In the genomic region with DNA sequence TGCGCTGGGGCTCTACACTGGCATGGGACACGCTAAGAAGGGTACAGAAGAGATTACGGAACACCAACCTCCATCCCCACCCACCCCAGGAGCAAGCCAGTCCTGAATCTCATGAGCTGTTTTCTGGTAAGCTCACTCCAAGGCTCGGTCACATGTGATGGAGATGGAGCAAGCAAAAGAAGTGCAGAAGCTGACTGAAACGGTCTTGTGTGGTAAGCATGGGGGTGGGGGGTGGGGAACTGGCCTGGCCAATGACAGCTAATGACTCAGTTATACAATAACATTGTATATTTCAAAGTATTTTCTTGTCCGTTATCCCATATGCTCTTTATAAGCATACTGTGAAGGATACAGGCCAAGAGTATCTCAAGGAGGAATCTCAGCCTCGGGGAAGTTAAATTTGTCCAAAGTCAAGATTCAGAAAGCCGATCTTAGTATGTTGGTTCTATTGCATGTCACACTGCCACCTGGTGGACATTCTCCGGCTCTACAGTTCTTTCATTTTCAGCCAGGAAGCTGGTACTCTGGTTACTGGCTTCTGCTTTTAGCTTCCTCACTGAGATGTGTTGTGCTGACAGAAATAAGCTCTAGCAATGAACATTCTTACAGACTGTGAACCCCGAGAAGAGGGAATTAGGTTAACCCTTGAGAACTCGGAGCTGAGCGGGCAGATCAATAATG, we compare ENCODE assay signal across 8 mouse cellular contexts. TPM values are rescaled to one million over a fixed set of nuclear protein-coding genes. Genes with fewer than 3 reads are reported as not detected.
DNase-seq lines count a peak whose midpoint lies in the region; ATAC-seq and TF ChIP-seq lines count a peak whose summit lies in the region.

No protein-coding gene starts in this region.

- H3K4me2 ChIP-seq in forebrain, embryonic 14.5 days (ENCODE audit: low read length), result no peak overlapping the region
- H3K4me2 ChIP-seq in intestine, embryonic 15.5 days (replicated peaks), result peak overlapping the region; percentile 44
- H3K4me2 ChIP-seq in neural tube, embryonic 13.5 days, result peak overlapping the region; percentile 37

- no peaks in the 10 kb centered on the region for H3K4me1 ChIP-seq in forebrain, embryonic 14.5 days (ENCODE audit: control insufficient read depth, insufficient read depth, low read length)
- no peaks in the 10 kb centered on the region for H3K4me1 ChIP-seq in intestine, embryonic 15.5 days (replicated peaks)
- H3K4me1 ChIP-seq in lung, adult 2 months (ENCODE audit: control insufficient read depth, insufficient read depth, low read length), result no peaks in the 10 kb centered on the region
- peaks cover 7% of the 10 kb centered on the region for H3K4me1 ChIP-seq in neural tube, embryonic 13.5 days (replicated peaks)

- peak; percentile 93 for TF ChIP-seq CTCF in layer of hippocampus, adult 2 months (conservative IDR thresholded peaks at IDR 0.05)
- peak; percentile 85; the same call in 1 of the 2 replicates for TF ChIP-seq CTCF in brain, embryonic 14.5 days (IDR thresholded peaks at IDR 0.05; ENCODE audit: borderline replicate concordance, extremely low read depth, insufficient read depth, insufficient read length)
- peak; percentile 45; the same call in 1 of the 2 replicates for TF ChIP-seq CTCF in lung, adult 2 months (IDR thresholded peaks at IDR 0.05; ENCODE audit: insufficient read depth, low read length)

- H3K9ac ChIP-seq in forebrain, embryonic 14.5 days (ENCODE audit: low read length), result no peak overlapping the region
- no peak overlapping the region for H3K9ac ChIP-seq in intestine, embryonic 15.5 days
- H3K9ac ChIP-seq in neural tube, embryonic 13.5 days, result no peak overlapping the region

- no peaks in the 10 kb centered on the region for H3K27me3 ChIP-seq in forebrain, embryonic 14.5 days (replicated peaks; ENCODE audit: control insufficient read depth, insufficient read depth, low read length)
- H3K27me3 ChIP-seq in intestine, embryonic 15.5 days (replicated peaks), result no peaks in the 10 kb centered on the region
- H3K27me3 ChIP-seq in neural tube, embryonic 13.5 days, result no peaks in the 10 kb centered on the region

- no peak for TF ChIP-seq POLR2A in brain, embryonic 14.5 days (IDR thresholded peaks at IDR 0.05; ENCODE audit: borderline replicate concordance, extremely low read depth, insufficient read depth, insufficient read length, poor library complexity, severe bottlenecking)
- no peak for TF ChIP-seq POLR2A in lung, adult 2 months (IDR thresholded peaks at IDR 0.05; ENCODE audit: borderline replicate concordance, extremely low read depth, low read depth, low read length)

- peak overlapping the region; percentile 21; the same call in 1 of the 2 replicates for H3K4me3 ChIP-seq in layer of hippocampus, adult 2 months
- no peak overlapping the region for H3K4me3 ChIP-seq in forebrain, embryonic 14.5 days (ENCODE audit: low read depth, low read length)
- H3K4me3 ChIP-seq in intestine, embryonic 15.5 days (replicated peaks), result no peak overlapping the region
- H3K4me3 ChIP-seq in lung, adult 2 months (replicated peaks; ENCODE audit: extremely low read depth, low read depth, low read length), result no peak overlapping the region
- no peak overlapping the region for H3K4me3 ChIP-seq in neural tube, embryonic 13.5 days

- peak in 1 of 2 experiments; percentile 62 for DNase-seq in layer of hippocampus, adult 2 months (ENCODE audit: low spot score in 2 of 2)
- DNase-seq in layer of hippocampus, postnatal 25 days (ENCODE audit: extremely low spot score in 1 of 2, low spot score in 1 of 2), result no peak
- DNase-seq in brain, embryonic 14.5 days (ENCODE audit: low read depth), result peak; percentile 86
- peak; percentile 87 for DNase-seq in forebrain, embryonic 14.5 days (ENCODE audit: low spot score)
- DNase-seq in lung, adult 2 months, result no peak
- DNase-seq in ovary, adult 18-20 months (ENCODE audit: low spot score), result no peak

- no peaks in the 10 kb centered on the region for H3K9me3 ChIP-seq in forebrain, embryonic 14.5 days (replicated peaks; ENCODE audit: control insufficient read depth, low read length)
- no peaks in the 10 kb centered on the region for H3K9me3 ChIP-seq in intestine, embryonic 15.5 days
- H3K9me3 ChIP-seq in neural tube, embryonic 13.5 days, result no peaks in the 10 kb centered on the region

- no peaks in the 10 kb centered on the region for H3K36me3 ChIP-seq in forebrain, embryonic 14.5 days (ENCODE audit: control insufficient read depth, insufficient read depth, low read length)
- no peaks in the 10 kb centered on the region for H3K36me3 ChIP-seq in intestine, embryonic 15.5 days
- no peaks in the 10 kb centered on the region for H3K36me3 ChIP-seq in neural tube, embryonic 13.5 days

- ATAC-seq in forebrain, embryonic 14.5 days, result peak; percentile 33; the same call in 1 of the 2 replicates
- ATAC-seq in intestine, embryonic 15.5 days, result peak; percentile 23; the same call in 1 of the 2 replicates
- ATAC-seq in neural tube, embryonic 13.5 days (ENCODE audit: low read depth), result peak; percentile 28; the same call in 1 of the 2 replicates

- no peak overlapping the region for H3K27ac ChIP-seq in layer of hippocampus, adult 2 months
- H3K27ac ChIP-seq in forebrain, embryonic 14.5 days (ENCODE audit: low read depth, low read length), result no peak overlapping the region
- no peak overlapping the region for H3K27ac ChIP-seq in intestine, embryonic 15.5 days
- no peak overlapping the region for H3K27ac ChIP-seq in neural tube, embryonic 13.5 days (replicated peaks)

- WGBS in forebrain, embryonic 14.5 days, result 15% methylated on average over 12 of the region's 12 CpGs
- 15% methylated on average over 12 of the region's 12 CpGs for WGBS in intestine, embryonic 15.5 days
- WGBS in lung, adult 2 months, result 17% methylated on average over 12 of the region's 12 CpGs
- WGBS in neural tube, embryonic 13.5 days, result 15% methylated on average over 12 of the region's 12 CpGs

RNA-seq across cellular contexts. Expression of a gene that starts 4.2 kb away (rescaled TPM):
- total RNA-seq in layer of hippocampus, adult 2 months (2021), result not detected
- not detected for total RNA-seq in layer of hippocampus, postnatal 25 days (2021)
- not detected in 2 replicates for polyA plus RNA-seq in brain, embryonic 14.5 days (2012; rRNA removed)
- 0.47 and 0.53 TPM in 2 replicates for polyA plus RNA-seq in forebrain, embryonic 14.5 days (2014; fragmentation: Nextera tagmentation; extraction: Ambion mirVana)
- polyA plus RNA-seq in intestine, embryonic 15.5 days (2015; fragmentation: Nextera tagmentation; extraction: Ambion mirVana), result 0.28 and 0.33 TPM in 2 replicates
- polyA plus RNA-seq in lung, adult 2 months (2012; rRNA removed), result not detected in 2 replicates
- polyA plus RNA-seq in neural tube, embryonic 13.5 days (2015; fragmentation: Nextera tagmentation; extraction: Ambion mirVana), result 0.57 and 1.3 TPM in 2 replicates

RNA-seq across cellular contexts. Expression of a gene that starts 15.6 kb away (rescaled TPM):
- 100 to 1,000 TPM; 187 to 211 TPM for total RNA-seq in layer of hippocampus, adult 2 months (2021)
- 100 to 1,000 TPM; 208 to 224 TPM for total RNA-seq in layer of hippocampus, postnatal 25 days (2021)
- polyA plus RNA-seq in brain, embryonic 14.5 days (2012; rRNA removed), result 72.1 and 101 TPM in 2 replicates
- 52.1 and 61.1 TPM in 2 replicates for polyA plus RNA-seq in forebrain, embryonic 14.5 days (2014; fragmentation: Nextera tagmentation; extraction: Ambion mirVana)
- polyA plus RNA-seq in intestine, embryonic 15.5 days (2015; fragmentation: Nextera tagmentation; extraction: Ambion mirVana), result 7.3 and 8.4 TPM in 2 replicates
- polyA plus RNA-seq in lung, adult 2 months (2012; rRNA removed), result 20.0 and 22.1 TPM in 2 replicates
- polyA plus RNA-seq in neural tube, embryonic 13.5 days (2015; fragmentation: Nextera tagmentation; extraction: Ambion mirVana), result 50.1 and 50.5 TPM in 2 replicates

RNA-seq across cellular contexts. Expression of a gene that starts 35.1 kb away (rescaled TPM):
- total RNA-seq in layer of hippocampus, adult 2 months (2021), result 100 to 1,000 TPM; 171 to 184 TPM
- total RNA-seq in layer of hippocampus, postnatal 25 days (2021), result 100 to 1,000 TPM; 191 to 201 TPM
- polyA plus RNA-seq in brain, embryonic 14.5 days (2012; rRNA removed), result 203 and 264 TPM in 2 replicates
- polyA plus RNA-seq in forebrain, embryonic 14.5 days (2014; fragmentation: Nextera tagmentation; extraction: Ambion mirVana), result 446 and 480 TPM in 2 replicates
- polyA plus RNA-seq in intestine, embryonic 15.5 days (2015; fragmentation: Nextera tagmentation; extraction: Ambion mirVana), result 461 and 483 TPM in 2 replicates
- polyA plus RNA-seq in lung, adult 2 months (2012; rRNA removed), result 118 and 146 TPM in 2 replicates
- polyA plus RNA-seq in neural tube, embryonic 13.5 days (2015; fragmentation: Nextera tagmentation; extraction: Ambion mirVana), result 526 and 554 TPM in 2 replicates

RNA-seq across cellular contexts. Expression of a gene that starts 45.1 kb away (rescaled TPM):
- 10 to 100 TPM; 10.4 to 12.9 TPM for total RNA-seq in layer of hippocampus, adult 2 months (2021)
- total RNA-seq in layer of hippocampus, postnatal 25 days (2021), result 1 to 10 TPM; 7.7 to 8.7 TPM
- 26.9 and 44.7 TPM in 2 replicates for polyA plus RNA-seq in brain, embryonic 14.5 days (2012; rRNA removed)
- 17.3 and 26.1 TPM in 2 replicates for polyA plus RNA-seq in forebrain, embryonic 14.5 days (2014; fragmentation: Nextera tagmentation; extraction: Ambion mirVana)
- 15.0 and 15.2 TPM in 2 replicates for polyA plus RNA-seq in intestine, embryonic 15.5 days (2015; fragmentation: Nextera tagmentation; extraction: Ambion mirVana)
- 9.1 and 12.8 TPM in 2 replicates for polyA plus RNA-seq in lung, adult 2 months (2012; rRNA removed)
- 19.9 and 20.4 TPM in 2 replicates for polyA plus RNA-seq in neural tube, embryonic 13.5 days (2015; fragmentation: Nextera tagmentation; extraction: Ambion mirVana)

RNA-seq across cellular contexts. Expression of a gene that starts 48.7 kb away (rescaled TPM):
- 100 to 1,000 TPM; 154 to 155 TPM for total RNA-seq in layer of hippocampus, adult 2 months (2021)
- total RNA-seq in layer of hippocampus, postnatal 25 days (2021), result 100 to 1,000 TPM; 137 to 149 TPM
- polyA plus RNA-seq in brain, embryonic 14.5 days (2012; rRNA removed), result 42.3 and 58.2 TPM in 2 replicates
- polyA plus RNA-seq in forebrain, embryonic 14.5 days (2014; fragmentation: Nextera tagmentation; extraction: Ambion mirVana), result 11.8 and 17.2 TPM in 2 replicates
- 0.82 and 1.6 TPM in 2 replicates for polyA plus RNA-seq in intestine, embryonic 15.5 days (2015; fragmentation: Nextera tagmentation; extraction: Ambion mirVana)
- 7.6 and 10.3 TPM in 2 replicates for polyA plus RNA-seq in lung, adult 2 months (2012; rRNA removed)
- polyA plus RNA-seq in neural tube, embryonic 13.5 days (2015; fragmentation: Nextera tagmentation; extraction: Ambion mirVana), result 20.1 and 27.6 TPM in 2 replicates

Comparison
In these comparisons a context has a peak if more than half of its experiments do, and no peak if none do; other contexts are left out.
1. DNase-seq: peak in brain, embryonic 14.5 days (single experiment) and forebrain, embryonic 14.5 days (single experiment); none in layer of hippocampus, postnatal 25 days (0 of 2), lung, adult 2 months (single experiment) and ovary, adult 18-20 months (single experiment).
2. Peak in every context shown above with its lines, with median percentiles within 50 percentile points of each other: CTCF ChIP-seq and ATAC-seq.